Mouse (Mus musculus) layer of hippocampus, adult 18-20 months (tissue): ENCODE results near the gene H2-T3. TPM values are rescaled to one million over a fixed set of nuclear protein-coding genes. Genes with fewer than 3 reads are reported as not detected.
"Not testable (repeated sequence)": the region's sequence is repeated elsewhere in the genome, so short reads cannot be mapped to it uniquely, and the experiment has no call there.

Experiments used
- DNase-seq, 2 experiments: peaks; one replicate each; pipeline ENCODE4 v3.0.0; 2022; ENCODE audit warnings: low spot score in 2 of 2
- long read RNA-seq: library from polyadenylated mRNA; stranded (forward); transcript quantifications from one replicate; pipeline ENCODE4 v2.0.0, GENCODE M21; 2021
- total RNA-seq, 2 experiments: library from RNA; stranded (reverse); gene quantifications; 2 replicates each; pipeline ENCODE4 v1.2.3; 2021

The H2-T3 gene
- total RNA-seq: not detected
- long read RNA-seq: 0 reads

GRCm38 (mm10) chr17:36190169-36190507 lies at the start of gene H2-T3:
TSS of gene H2-T3 (minus strand) at chr17:36190287.
- DNase-seq: no peak

- DNase-seq: no peak
Measured at GRCm38 (mm10) chr17:36237321-36237921, 47.3 kb upstream of the H2-T3 start.

- DNase-seq: not testable (repeated sequence)
Measured at GRCm38 (mm10) chr17:36235300-36235699, 45.2 kb upstream of the H2-T3 start.

- no peak for DNase-seq
Measured at GRCm38 (mm10) chr17:36233572-36233971, 43.5 kb upstream of the H2-T3 start.

GRCm38 (mm10) chr17:36231318-36231717 lies 41.2 kb upstream of the H2-T3 start:
- peak; percentile 19 to 38 for DNase-seq

GRCm38 (mm10) chr17:36229046-36229445 lies 39.0 kb upstream of the H2-T3 start:
- DNase-seq: no peak

GRCm38 (mm10) chr17:36226921-36227320 lies 36.8 kb upstream of the H2-T3 start:
- DNase-seq: no peak

- no peak for DNase-seq
Measured at GRCm38 (mm10) chr17:36225231-36225824, 35.2 kb upstream of the H2-T3 start.

GRCm38 (mm10) chr17:36224451-36224850 lies 34.4 kb upstream of the H2-T3 start:
- DNase-seq: no peak

- DNase-seq: no peak
Measured at GRCm38 (mm10) chr17:36218594-36219155, 28.6 kb upstream of the H2-T3 start.

- no peak for DNase-seq
Measured at GRCm38 (mm10) chr17:36215586-36215985, 25.5 kb upstream of the H2-T3 start.

- no peak for DNase-seq
Measured at GRCm38 (mm10) chr17:36206846-36207245, 16.8 kb upstream of the H2-T3 start.

- DNase-seq: no peak
Measured at GRCm38 (mm10) chr17:36205862-36206261, 15.8 kb upstream of the H2-T3 start.

- no peak for DNase-seq
Measured at GRCm38 (mm10) chr17:36205456-36205855, 15.4 kb upstream of the H2-T3 start.

GRCm38 (mm10) chr17:36201851-36202250 lies 11.8 kb upstream of the H2-T3 start:
- no peak for DNase-seq

GRCm38 (mm10) chr17:36198317-36198716 lies 8.2 kb upstream of the H2-T3 start:
- DNase-seq: no peak

GRCm38 (mm10) chr17:36194471-36194870 lies 4.4 kb upstream of the H2-T3 start:
- DNase-seq: no peak

GRCm38 (mm10) chr17:36193546-36194141 lies 3.6 kb upstream of the H2-T3 start:
- peak; percentile 18 to 66 for DNase-seq

GRCm38 (mm10) chr17:36192371-36192770 lies 2.3 kb upstream of the H2-T3 start:
- DNase-seq: no peak

- no peak for DNase-seq
Measured at GRCm38 (mm10) chr17:36189491-36190168, 457 bp downstream of the H2-T3 start.

GRCm38 (mm10) chr17:36187540-36187939 lies 2.5 kb downstream of the H2-T3 start:
- DNase-seq: no peak

- DNase-seq: no peak
Measured at GRCm38 (mm10) chr17:36182212-36182611, 7.9 kb downstream of the H2-T3 start.
